Mouse (Mus musculus): Measurements from ENCODE around the gene Mrpl42.

DNA sequence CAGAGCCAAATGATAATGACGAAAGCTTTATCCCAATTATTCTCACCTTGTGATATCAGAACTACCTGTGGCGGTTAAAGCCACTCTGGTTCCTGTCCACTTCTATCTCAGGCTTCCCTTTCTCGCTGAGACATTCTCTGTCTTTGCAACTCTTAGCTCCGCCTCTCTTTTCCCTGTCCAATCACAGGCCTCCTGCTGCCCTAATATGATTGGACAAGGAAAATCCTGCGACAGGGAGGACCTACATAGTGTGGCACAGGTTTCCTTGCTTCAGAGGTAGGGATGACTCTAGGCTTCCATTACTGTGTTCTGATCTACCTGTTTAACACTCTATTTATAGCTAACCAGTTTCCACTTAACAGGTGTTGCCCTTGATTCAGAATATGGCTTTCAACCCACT is 48.5 kb downstream of the Mrpl42 start:
- TF ChIP-seq CTCF (IDR thresholded peaks at IDR 0.05; ENCODE audit: low read depth, low read length), result no peak
- no peak for TF ChIP-seq POLR2AphosphoS5 (IDR thresholded peaks at IDR 0.05; ENCODE audit: insufficient replicate concordance, low read depth, low read length)
- no peak for TF ChIP-seq GATA1 (IDR thresholded peaks at IDR 0.05; ENCODE audit: borderline replicate concordance, low read length)
